Mouse (Mus musculus) ZHBTc4 (cell line): ENCODE data around the gene Ppm1n.

ENCODE experiments used
- DNase-seq: peaks from one replicate; pipeline ENCODE4 v3.0.0-alpha.2; 2011; ENCODE audit warnings: low read depth, low spot score

The Ppm1n gene

GRCm38 (mm10) chr7:19279581-19280114 is at the start of gene Ppm1n:
TSS of gene Ppm1n (minus strand) at chr7:19280064.
- peak; percentile 79 for DNase-seq

GRCm38 (mm10) chr7:19328425-19328824 is 48.6 kb upstream of the Ppm1n start:
- DNase-seq, result peak; percentile 70

- DNase-seq, result no peak
Measured at GRCm38 (mm10) chr7:19327782-19328181, 47.9 kb upstream of the Ppm1n start.

- peak; percentile 88 for DNase-seq
Measured at GRCm38 (mm10) chr7:19327128-19327527, 47.3 kb upstream of the Ppm1n start.

GRCm38 (mm10) chr7:19326359-19326758 is 46.5 kb upstream of the Ppm1n start:
- peak; percentile 93 for DNase-seq

- no peak for DNase-seq
Measured at GRCm38 (mm10) chr7:19325262-19326199, 45.7 kb upstream of the Ppm1n start.

- DNase-seq, result no peak
Measured at GRCm38 (mm10) chr7:19324221-19324620, 44.4 kb upstream of the Ppm1n start.

- no peak for DNase-seq
Measured at GRCm38 (mm10) chr7:19322489-19322888, 42.6 kb upstream of the Ppm1n start.

- no peak for DNase-seq
Measured at GRCm38 (mm10) chr7:19321464-19321863, 41.6 kb upstream of the Ppm1n start.

GRCm38 (mm10) chr7:19320637-19321036 is 40.8 kb upstream of the Ppm1n start:
- no peak for DNase-seq

GRCm38 (mm10) chr7:19319906-19320305 is 40.0 kb upstream of the Ppm1n start:
- peak; percentile 99 for DNase-seq

- no peak for DNase-seq
Measured at GRCm38 (mm10) chr7:19319458-19319857, 39.6 kb upstream of the Ppm1n start.

GRCm38 (mm10) chr7:19318676-19319075 is 38.8 kb upstream of the Ppm1n start:
- DNase-seq, result no peak

- DNase-seq, result no peak
Measured at GRCm38 (mm10) chr7:19318201-19318600, 38.3 kb upstream of the Ppm1n start.

- DNase-seq, result no peak
Measured at GRCm38 (mm10) chr7:19316451-19317161, 36.7 kb upstream of the Ppm1n start.

GRCm38 (mm10) chr7:19314033-19314432 is 34.2 kb upstream of the Ppm1n start:
- no peak for DNase-seq

GRCm38 (mm10) chr7:19311991-19312390 is 32.1 kb upstream of the Ppm1n start:
- DNase-seq, result no peak

GRCm38 (mm10) chr7:19309884-19310641 is 30.2 kb upstream of the Ppm1n start, which contains the start of gene Fosb:
TSS of gene Fosb (minus strand) at chr7:19310051.
- peak; percentile 97 for DNase-seq

- no peak for DNase-seq
Measured at GRCm38 (mm10) chr7:19309278-19309883, 29.5 kb upstream of the Ppm1n start.

GRCm38 (mm10) chr7:19308454-19309277 is 28.8 kb upstream of the Ppm1n start:
- DNase-seq, result peak; percentile 98
